Mouse (Mus musculus): ENCODE results near the gene Serpind1.

DNA sequence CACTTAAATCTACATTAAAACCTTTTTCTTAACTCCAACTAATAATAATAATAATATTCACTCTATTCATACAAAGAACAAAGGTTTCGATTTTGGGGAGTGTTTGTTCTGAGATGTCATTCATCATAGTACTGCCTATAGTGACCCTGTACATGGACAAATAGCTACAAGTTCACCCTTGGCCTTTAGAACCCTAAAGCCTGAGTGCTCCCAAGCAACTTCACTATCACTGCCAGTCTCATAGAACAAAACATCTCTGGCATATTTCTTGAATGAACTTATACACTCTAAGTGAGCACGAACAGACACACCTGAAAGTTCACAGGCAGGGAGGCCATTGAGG, 14.6 kb downstream of the Serpind1 start:
- TF ChIP-seq CTCF (IDR thresholded peaks at IDR 0.05; ENCODE audit: insufficient read depth, low read depth, low read length), result no peak
- TF ChIP-seq POLR2A (IDR thresholded peaks at IDR 0.05; ENCODE audit: insufficient read depth, low read depth, low read length), result no peak
